Mouse (Mus musculus) large intestine, adult 2 months (tissue): ENCODE data around the gene Vmn2r59. TPM values are rescaled to one million over a fixed set of nuclear protein-coding genes. Genes with fewer than 3 reads are reported as not detected.
"Not testable (repeated sequence)": the region's sequence is repeated elsewhere in the genome, so short reads cannot be mapped to it uniquely, and the experiment has no call there.

Source experiments
- DNase-seq: peaks from one replicate; pipeline ENCODE4 v3.0.0-alpha.2; 2012; ENCODE audit warnings: low read depth, low spot score
- WGBS: fragments of 180-500 bp; shearing (Covaris S2); methylation state at CpG from one replicate; pipeline ENCODE4 v1.1.7; 2018; 5-methylcytosine and 5-hydroxymethylcytosine counted together
- polyA plus RNA-seq: library from polyadenylated mRNA; depleted of rRNA; stranded (reverse); fragments of >200 nt; gene quantifications from 2 replicates; pipeline ENCODE4 v1.2.3, GENCODE M21; 2012; rRNA removed

Vmn2r59 gene
- not detected in 2 replicates for polyA plus RNA-seq

DNA sequence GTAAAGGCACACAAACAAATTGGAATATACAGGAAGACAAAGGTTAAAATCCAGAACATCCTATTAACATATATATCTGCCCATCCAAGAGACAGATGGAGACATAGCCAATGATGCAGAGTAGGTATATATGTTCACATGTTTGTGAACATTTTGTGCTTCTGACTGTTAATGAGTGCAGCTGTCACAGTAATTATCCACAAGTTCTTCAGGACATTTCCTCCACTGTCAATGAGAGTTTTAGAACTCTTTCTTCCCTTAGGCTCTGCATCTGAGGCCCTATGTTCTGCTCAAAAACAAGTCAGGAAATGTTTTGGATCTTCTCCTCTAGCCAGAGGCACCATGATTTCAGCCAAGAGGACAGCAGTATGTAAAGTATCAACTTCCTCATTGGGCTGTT, at the start of gene Vmn2r59:
TSS of gene Vmn2r59 (minus strand) at position 101 of the 400 bp plus-strand sequence.
- DNase-seq: no peak

- DNase-seq: no peak
- WGBS: 72% methylated on average over 2 of the region's 2 CpGs
These were observed 48.6 kb upstream of the Vmn2r59 start, which contains the start of gene Vmn2r60 for GRCm38 (mm10) chr7:42107470-42107869. Gene Vmn2r60, plus strand, starts transcription at chr7:42107770.

- WGBS: 73% methylated on average over 14 of the region's 14 CpGs
These were observed 48.2 kb upstream of the Vmn2r59 start for GRCm38 (mm10) chr7:42107061-42107460.

More at GRCm38 (mm10) chr7:42107061-42107460, 48.2 kb upstream of the Vmn2r59 start:
- not testable (repeated sequence) for DNase-seq

Other genes with a start within 250 kb of the Vmn2r59 start
- gene Vmn2r58, start 186.3 kb downstream of the Vmn2r59 start, polyA plus RNA-seq: not detected in 2 replicates
- gene Vmn2r60, start 48.7 kb upstream of the Vmn2r59 start, polyA plus RNA-seq: not detected in 2 replicates
- not detected in 2 replicates for gene Vmn2r61, start 201.0 kb upstream of the Vmn2r59 start, polyA plus RNA-seq